Mouse (Mus musculus) kidney, adult 2 months (tissue): ENCODE data around the gene Mthfd1. TPM values are rescaled to one million over a fixed set of nuclear protein-coding genes. Genes with fewer than 3 reads are reported as not detected.
A peak's percentile ranks its signal among the peaks of the same experiment; 100 is the strongest.

Experiments
- DNase-seq: peaks from one replicate; pipeline ENCODE4 v3.0.0; 2021
- H3K27ac ChIP-seq: fragments of 200-500 bp; 2 replicates; pipeline ENCODE4 v1.5.1; 2012; ENCODE audit warnings: low read depth, low read length, control low read depth, inconsistent platforms; ENCODE audit not compliant: insufficient read depth
- H3K27me3 ChIP-seq: fragments of 200-500 bp; replicated peaks from 2 replicates; pipeline ENCODE4 v1.6.1; 2012; ENCODE audit warnings: mild to moderate bottlenecking, moderate library complexity, low read length, inconsistent platforms; ENCODE audit not compliant: control insufficient read depth, insufficient read depth
- H3K36me3 ChIP-seq: fragments of 200-500 bp; 2 replicates; pipeline ENCODE4 v1.6.1; 2012; ENCODE audit warnings: mild to moderate bottlenecking, moderate library complexity, low read length, inconsistent platforms; ENCODE audit not compliant: control insufficient read depth, insufficient read depth
- H3K4me1 ChIP-seq: fragments of 200-500 bp; 2 replicates; pipeline ENCODE4 v1.6.1; 2011; ENCODE audit warnings: low read length; ENCODE audit not compliant: control insufficient read depth, insufficient read depth
- H3K4me3 ChIP-seq: fragments of 200-500 bp; 2 replicates; pipeline ENCODE4 v1.5.1; 2011; ENCODE audit warnings: mild to moderate bottlenecking, low read depth, low read length, control low read depth; ENCODE audit not compliant: insufficient read depth
- CTCF ChIP-seq: fragments of 200-500 bp; conservative IDR thresholded peaks from 2 replicates; pipeline ENCODE4 v1.5.1; 2011; ENCODE audit warnings: low read depth, mild to moderate bottlenecking, control low read depth, low read length, moderate library complexity, mixed read lengths; ENCODE audit not compliant: insufficient read depth, insufficient read length
- POLR2A ChIP-seq: fragments of 200-500 bp; IDR thresholded peaks from one replicate; pipeline ENCODE4 v1.6.1; 2011; ENCODE audit warnings: low read depth, low read length, control low read depth
- WGBS: fragments of 180-500 bp; shearing (Covaris S2); methylation state at CpG from one replicate; pipeline ENCODE4 v1.1.7; 2018; 5-methylcytosine and 5-hydroxymethylcytosine counted together
- polyA plus RNA-seq: library from polyadenylated mRNA; depleted of rRNA; stranded (reverse); fragments of >200 nt; gene quantifications from 2 replicates; pipeline ENCODE4 v1.2.3, GENCODE M21; 2012

Mthfd1 gene
- polyA plus RNA-seq, 1 experiment = 132 TPM

DNA sequence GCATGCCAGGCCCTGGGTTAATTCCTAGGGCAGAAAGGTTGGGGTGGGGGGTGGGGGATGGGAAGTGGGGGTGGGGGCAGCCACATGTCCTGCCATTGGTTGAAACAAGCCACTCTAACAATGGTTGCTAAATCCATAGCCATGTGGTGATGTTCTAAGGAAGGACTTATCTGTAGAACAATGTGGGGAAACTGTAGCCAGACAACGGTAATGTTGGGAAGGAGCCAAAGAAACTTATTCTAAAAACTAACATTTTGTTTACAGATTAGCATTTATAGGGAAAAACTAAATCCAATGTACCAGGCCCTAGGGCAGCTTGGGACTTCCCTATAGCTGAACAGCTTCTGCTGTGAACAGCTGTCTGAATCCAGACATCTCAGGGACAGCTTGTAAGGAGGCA is 2.0 kb upstream of the Mthfd1 start:
- 78% methylated on average over 1 of the region's 1 CpGs for WGBS
- Histone ChIP-seq H3K4me1 (peaks cover 5% of the 10 kb centered on the region; the same call in 1 of the 2 replicates), H3K36me3 (no peaks in the 10 kb centered on the region), H3K27ac (no peak overlapping the region), H3K27me3 (no peaks in the 10 kb centered on the region), H3K4me3 (no peak overlapping the region)
- DNase-seq = no peak
- TF ChIP-seq CTCF (no peak), POLR2A (no peak)

DNA sequence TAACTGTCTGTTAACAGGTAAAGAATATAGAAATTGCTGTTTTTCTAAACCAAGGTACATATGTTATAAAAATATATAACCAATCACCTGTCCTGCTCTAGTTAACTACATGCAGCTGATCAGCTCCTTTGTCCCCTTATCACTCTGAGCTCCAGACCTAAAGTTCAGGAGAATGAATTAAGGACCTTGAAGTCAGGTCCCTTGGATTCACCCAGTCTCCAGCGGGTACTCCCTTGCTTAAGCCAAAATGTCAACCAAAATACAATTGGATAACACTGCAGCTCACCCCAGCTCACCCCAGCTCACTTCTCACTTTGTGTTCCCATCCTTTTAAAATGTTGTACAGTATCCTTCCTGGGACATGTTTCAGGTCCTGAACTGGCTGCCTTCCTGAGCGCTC is 1.5 kb upstream of the Mthfd1 start:
- no peak for TF ChIP-seq POLR2A
- TF ChIP-seq CTCF = no peak
- Histone ChIP-seq H3K4me3 (no peak overlapping the region), H3K4me1 (peaks cover 8% of the 10 kb centered on the region; the same call in 1 of the 2 replicates), H3K27ac (peak overlapping the region; percentile 90; the same call in 1 of the 2 replicates), H3K27me3 (no peaks in the 10 kb centered on the region), H3K36me3 (no peaks in the 10 kb centered on the region)
- WGBS = 88% methylated on average over 2 of the region's 2 CpGs
- no peak for DNase-seq

DNA sequence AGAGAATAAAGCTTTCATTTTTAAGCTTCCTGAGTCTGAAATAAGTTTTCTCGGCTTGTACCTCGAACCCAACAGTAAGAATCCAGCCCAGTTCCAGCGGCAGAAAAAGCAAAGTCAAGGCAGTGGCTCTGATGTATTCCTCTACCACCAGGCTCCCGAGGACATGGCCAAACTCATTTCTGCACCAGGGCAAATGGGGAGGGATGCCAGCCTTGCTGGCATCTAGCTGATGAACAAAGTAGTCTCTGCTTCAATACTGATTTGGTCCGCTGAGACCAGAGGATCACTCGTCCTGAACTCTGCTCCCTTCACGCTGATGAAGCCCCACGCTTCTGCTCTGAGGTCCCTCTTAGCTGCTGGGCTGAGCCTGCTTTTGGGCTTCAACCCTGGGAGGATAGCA is 1.1 kb upstream of the Mthfd1 start:
- Histone ChIP-seq H3K4me1 (peaks cover 8% of the 10 kb centered on the region; the same call in 1 of the 2 replicates), H3K27ac (peak overlapping the region; percentile 90), H3K4me3 (no peak overlapping the region), H3K36me3 (no peaks in the 10 kb centered on the region), H3K27me3 (no peaks in the 10 kb centered on the region)
- 61% methylated on average over 8 of the region's 8 CpGs for WGBS
- no peak for DNase-seq
- TF ChIP-seq POLR2A (no peak), CTCF (no peak)

DNA sequence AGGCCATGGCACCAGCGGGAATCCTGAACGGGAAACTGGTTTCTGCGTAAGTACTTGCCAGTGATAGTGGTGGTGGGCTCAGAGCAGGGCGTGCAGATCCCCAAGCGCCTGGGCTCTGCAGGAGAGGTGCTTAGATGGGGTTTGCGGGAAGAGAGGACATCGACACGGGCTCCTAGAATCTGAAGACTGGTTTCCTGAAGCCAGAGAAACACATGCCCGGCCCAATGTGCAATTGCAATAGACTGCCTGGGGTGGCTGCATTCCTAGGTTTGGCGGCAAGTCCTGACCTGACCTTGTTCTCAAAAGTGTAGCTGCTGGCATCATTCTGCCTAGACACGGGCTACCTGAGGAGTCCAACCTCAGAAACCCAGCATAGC is 389 bp downstream of the Mthfd1 start:
- no peaks in the 10 kb centered on the region for H3K36me3 ChIP-seq
- peak overlapping the region; percentile 90 for H3K27ac ChIP-seq

DNA sequence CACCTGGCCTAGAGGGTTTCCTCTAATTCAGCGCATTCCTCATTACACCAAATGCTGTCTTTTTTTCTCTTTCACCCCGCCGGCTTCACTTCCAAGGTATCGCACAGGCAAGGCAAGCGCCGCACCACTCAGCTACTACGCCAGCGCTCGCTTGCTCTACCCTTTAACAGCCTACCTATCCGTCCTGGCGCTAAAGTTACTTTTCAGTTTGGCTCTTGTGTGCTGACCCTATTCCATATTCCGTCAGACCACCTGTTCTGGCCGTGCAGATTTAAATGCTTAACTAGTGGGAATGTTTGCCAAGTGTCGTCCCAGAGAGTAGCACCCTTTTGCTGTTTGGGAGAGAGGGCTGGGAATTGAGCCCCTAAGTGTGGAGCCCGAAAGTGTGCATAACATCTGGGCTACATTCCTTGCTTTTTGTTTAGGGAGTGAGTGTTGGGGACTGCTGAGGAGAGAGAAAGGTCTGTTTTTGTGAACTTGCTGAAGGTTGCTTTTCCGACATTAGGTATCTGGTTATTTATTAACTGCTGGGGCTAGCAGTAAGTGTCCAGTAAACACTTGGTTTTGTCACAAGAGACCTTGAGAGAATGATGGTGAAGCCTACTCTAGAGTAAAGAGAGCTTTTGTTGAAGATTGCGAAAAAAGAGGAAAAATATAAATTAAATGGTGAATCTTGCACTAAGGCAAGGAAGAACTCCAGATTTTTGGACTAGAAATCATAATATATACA is 1.2 kb downstream of the Mthfd1 start:
- WGBS = 14% methylated on average over 17 of the region's 17 CpGs
- Histone ChIP-seq H3K4me1 (peaks cover 8% of the 10 kb centered on the region; the same call in 1 of the 2 replicates), H3K4me3 (peak overlapping the region; percentile 62), H3K27ac (peak overlapping the region; percentile 90), H3K36me3 (no peaks in the 10 kb centered on the region), H3K27me3 (no peaks in the 10 kb centered on the region)
- DNase-seq = peak; percentile 81
- TF ChIP-seq CTCF = no peak
- no peak for TF ChIP-seq POLR2A

More for the DNA sequence above, 389 bp downstream of the Mthfd1 start:
- Histone ChIP-seq H3K4me3 (peak overlapping the region; percentile 62), H3K27me3 (no peaks in the 10 kb centered on the region), H3K4me1 (peaks cover 8% of the 10 kb centered on the region; the same call in 1 of the 2 replicates)
- 0% methylated on average over 11 of the region's 11 CpGs for WGBS
- TF ChIP-seq CTCF = no peak
- TF ChIP-seq POLR2A = no peak
- DNase-seq = peak; percentile 59

DNA sequence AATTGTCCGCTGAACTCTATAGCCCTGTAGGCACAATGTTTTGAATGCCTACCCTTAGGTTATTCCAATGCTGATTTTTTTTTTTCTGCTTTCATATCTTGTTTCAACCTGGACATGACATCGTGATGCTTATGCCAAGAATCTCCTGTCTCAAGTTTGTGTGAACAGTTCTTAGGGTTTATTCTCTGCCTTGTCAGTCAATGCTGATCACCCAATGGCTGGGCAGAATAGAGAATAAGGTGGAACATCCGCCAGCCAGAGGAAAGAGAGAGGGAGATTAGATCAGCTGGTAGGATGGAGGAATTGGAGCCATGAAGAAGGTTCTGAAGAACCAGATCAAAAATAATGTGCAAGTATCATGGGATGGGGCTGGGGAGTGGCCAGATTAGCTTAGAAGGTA is 5.6 kb downstream of the Mthfd1 start:
- no peak overlapping the region for H3K4me3 ChIP-seq
- peaks cover 14% of the 10 kb centered on the region; the same call in 1 of the 2 replicates for H3K4me1 ChIP-seq
- no peak overlapping the region for H3K27ac ChIP-seq
- no peaks in the 10 kb centered on the region for H3K36me3 ChIP-seq
- no peak for DNase-seq
- H3K27me3 ChIP-seq = no peaks in the 10 kb centered on the region
- 84% methylated on average over 3 of the region's 3 CpGs for WGBS
- TF ChIP-seq CTCF = no peak
- TF ChIP-seq POLR2A = no peak

DNA sequence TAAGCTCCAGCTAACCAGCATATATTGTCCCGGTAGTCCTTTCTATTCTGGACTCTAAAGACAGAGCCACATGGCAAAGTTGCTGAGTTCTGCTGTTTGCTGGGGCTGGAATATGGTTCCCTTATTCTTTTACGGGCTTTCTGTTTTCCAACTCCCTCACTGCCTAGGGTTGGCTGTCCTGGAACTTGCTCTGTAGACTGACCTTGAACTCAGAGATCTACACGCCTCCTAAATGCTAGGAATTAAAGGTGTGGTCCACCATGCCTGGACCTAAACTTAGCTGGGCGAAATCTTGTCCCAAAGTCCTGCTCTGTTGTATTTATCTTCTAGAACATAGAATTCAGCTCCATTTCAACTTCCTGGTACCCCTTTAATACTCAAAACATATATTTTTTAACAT is 6.5 kb downstream of the Mthfd1 start:
- Histone ChIP-seq H3K4me1 (peaks cover 14% of the 10 kb centered on the region; the same call in 1 of the 2 replicates), H3K27me3 (no peaks in the 10 kb centered on the region), H3K4me3 (no peak overlapping the region), H3K36me3 (no peaks in the 10 kb centered on the region), H3K27ac (no peak overlapping the region)
- no peak for DNase-seq
- TF ChIP-seq CTCF (no peak), POLR2A (no peak)
- 66% methylated on average over 4 of the region's 4 CpGs for WGBS
